Mouse (Mus musculus) brain, embryonic 14.5 days (tissue): Measurements from ENCODE around the gene Traf4.

Experiments used
- CTCF ChIP-seq: fragments of 200-500 bp; IDR thresholded peaks from 2 replicates; pipeline ENCODE4 v1.5.1; 2012; ENCODE audit warnings: inconsistent platforms, mild to moderate bottlenecking, moderate library complexity, borderline replicate concordance; ENCODE audit not compliant: insufficient read depth, insufficient read length; ENCODE audit errors: extremely low read depth
- POLR2A ChIP-seq: fragments of 200-500 bp; IDR thresholded peaks from 2 replicates; pipeline ENCODE4 v1.6.1; 2012; ENCODE audit warnings: mild to moderate bottlenecking, inconsistent platforms, borderline replicate concordance; ENCODE audit not compliant: poor library complexity, insufficient read depth, insufficient read length, severe bottlenecking; ENCODE audit errors: extremely low read depth

DNA sequence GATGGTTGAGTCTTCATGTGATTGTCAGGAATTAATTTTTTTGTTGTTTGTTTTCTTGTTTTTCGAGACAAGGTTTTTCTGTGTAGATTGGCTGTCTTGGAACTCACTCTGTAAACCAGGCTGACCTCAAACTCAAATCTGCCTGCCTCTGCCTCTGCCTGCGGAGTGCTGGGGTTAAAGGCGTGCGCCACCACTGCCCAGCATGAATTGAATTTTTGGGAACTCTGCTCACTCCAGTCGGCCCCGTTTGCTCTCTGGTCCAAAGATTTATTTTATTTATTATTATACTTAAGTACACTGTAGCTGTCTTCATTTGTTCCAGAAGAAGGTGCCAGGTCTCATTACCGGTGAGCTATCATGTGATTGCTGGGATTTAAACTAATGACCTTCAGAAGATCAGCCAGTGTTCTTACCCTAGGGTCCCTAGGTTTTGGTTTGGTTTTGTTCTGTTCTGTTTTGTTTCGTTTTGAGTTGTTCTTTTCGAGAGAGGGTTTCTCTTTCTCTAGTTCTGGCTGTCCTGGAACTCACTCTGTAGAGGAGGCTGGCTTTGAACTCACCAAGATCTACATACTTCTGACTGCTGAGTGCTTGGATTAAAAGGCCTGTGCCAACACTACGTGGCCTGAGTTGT is 18.6 kb upstream of the Traf4 start:
- TF ChIP-seq CTCF, result no peak
- TF ChIP-seq POLR2A, result no peak
